In the genomic region with DNA sequence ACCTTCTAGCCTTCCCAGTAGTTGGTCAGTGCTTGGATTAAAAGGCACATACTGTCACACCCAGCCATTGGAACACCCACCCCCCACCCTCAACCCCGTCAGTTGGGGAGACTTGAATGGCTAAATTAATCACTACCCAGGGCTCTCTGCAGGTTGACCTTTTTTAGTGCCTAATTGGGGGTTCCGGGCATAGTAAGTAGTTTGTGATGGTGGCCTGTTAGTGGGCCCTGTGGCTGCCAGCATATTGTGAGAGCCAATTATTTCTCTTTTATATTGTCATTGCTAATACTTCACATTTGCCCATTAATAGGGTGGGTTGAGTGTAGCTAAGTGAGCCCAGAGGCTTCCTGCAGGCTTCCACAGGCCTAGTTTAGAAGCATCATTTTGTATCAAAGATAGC, we compare ENCODE assay signal across 10 mouse cellular contexts. TPM values are rescaled to one million over a fixed set of nuclear protein-coding genes. Genes with fewer than 3 reads are reported as not detected.
DNase-seq lines count a peak whose midpoint lies in the region; ATAC-seq and TF ChIP-seq lines count a peak whose summit lies in the region.
"Had no signal": no experiment of that assay in that cellular context is flagged by ENCODE, and none has a peak within 500 bp of the region (broad histone marks: within the 10 kb centered on the region; RNA-seq: fewer than 3 reads in every experiment).

No protein-coding gene starts in this region.

- no peak for TF ChIP-seq POLR2A in myocyte (IDR thresholded peaks at IDR 0.05; ENCODE audit: insufficient read length, low read depth)

- H3K4me1 ChIP-seq in kidney, embryonic 15.5 days, result peaks cover 23% of the 10 kb centered on the region
- H3K4me1 ChIP-seq in embryonic facial prominence, embryonic 14.5 days (ENCODE audit: control insufficient read depth, insufficient read depth, low read length), result peaks cover 27% of the 10 kb centered on the region
- H3K4me1 ChIP-seq in intestine, embryonic 16.5 days (ENCODE audit: control insufficient read depth, insufficient read depth, low read length), result peaks cover 24% of the 10 kb centered on the region

- H3K79me2 ChIP-seq in myocyte (ENCODE audit: control insufficient read depth, insufficient read depth), result peaks cover 65% of the 10 kb centered on the region

- H3K27me3 ChIP-seq in kidney, embryonic 15.5 days, result no peaks in the 10 kb centered on the region
- H3K27me3 ChIP-seq in embryonic facial prominence, embryonic 14.5 days (replicated peaks; ENCODE audit: control insufficient read depth, insufficient read depth, low read length), result no peaks in the 10 kb centered on the region
- no peaks in the 10 kb centered on the region for H3K27me3 ChIP-seq in intestine, embryonic 16.5 days (replicated peaks; ENCODE audit: control insufficient read depth, insufficient read depth, low read length)
- H3K27me3 ChIP-seq in myocyte (ENCODE audit: control insufficient read depth, insufficient read depth, insufficient read length), result no peaks in the 10 kb centered on the region

- H3K4me3 ChIP-seq in kidney, embryonic 15.5 days (replicated peaks), result peak overlapping the region; percentile 90
- peak overlapping the region; percentile 97 for H3K4me3 ChIP-seq in embryonic facial prominence, embryonic 14.5 days (ENCODE audit: low read depth, low read length)
- H3K4me3 ChIP-seq in intestine, embryonic 16.5 days (ENCODE audit: low read length), result peak overlapping the region; percentile 10; the same call in 1 of the 2 replicates
- peak overlapping the region; percentile 74 for H3K4me3 ChIP-seq in myocyte

- H3ac ChIP-seq in myocyte (ENCODE audit: control insufficient read depth, insufficient read length), result no peak overlapping the region

- H3K9ac ChIP-seq in kidney, embryonic 15.5 days, result no peak overlapping the region
- H3K9ac ChIP-seq in embryonic facial prominence, embryonic 14.5 days (ENCODE audit: low read depth, low read length), result peak overlapping the region; percentile 42; the same call in 1 of the 2 replicates
- H3K9ac ChIP-seq in intestine, embryonic 16.5 days (ENCODE audit: low read depth, low read length), result no peak overlapping the region

- no peak overlapping the region for H3K27ac ChIP-seq in kidney, embryonic 15.5 days
- no peak overlapping the region for H3K27ac ChIP-seq in embryonic facial prominence, embryonic 14.5 days (replicated peaks; ENCODE audit: low read depth, low read length)
- H3K27ac ChIP-seq in intestine, embryonic 16.5 days (ENCODE audit: low read length), result no peak overlapping the region

- H3K36me3 ChIP-seq in kidney, embryonic 15.5 days, result 0 out of 2 replicates have a peak, but pooled peaks cover 4% of the 10 kb centered on the region
- H3K36me3 ChIP-seq in embryonic facial prominence, embryonic 14.5 days (ENCODE audit: control insufficient read depth, insufficient read depth, low read length), result no peaks in the 10 kb centered on the region
- H3K36me3 ChIP-seq in intestine, embryonic 16.5 days (ENCODE audit: control insufficient read depth, insufficient read depth, low read length), result no peaks in the 10 kb centered on the region
- no peaks in the 10 kb centered on the region for H3K36me3 ChIP-seq in myocyte (ENCODE audit: control insufficient read depth, insufficient read depth)

- no peak for ATAC-seq in kidney, embryonic 15.5 days (replicated peaks; ENCODE audit: low FRiP score)
- ATAC-seq in embryonic facial prominence, embryonic 14.5 days (ENCODE audit: low read depth), result no peak
- no peak for ATAC-seq in intestine, embryonic 16.5 days

- WGBS in kidney, embryonic 15.5 days, result 36% methylated on average over 2 of the region's 2 CpGs
- WGBS in embryonic facial prominence, embryonic 14.5 days, result 38% methylated on average over 2 of the region's 2 CpGs
- WGBS in intestine, embryonic 16.5 days, result 48% methylated on average over 2 of the region's 2 CpGs

- H3K4me2 ChIP-seq in kidney, embryonic 15.5 days, result peak overlapping the region; percentile 68
- peak overlapping the region; percentile 88 for H3K4me2 ChIP-seq in embryonic facial prominence, embryonic 14.5 days (ENCODE audit: low read depth, low read length)
- H3K4me2 ChIP-seq in intestine, embryonic 16.5 days (ENCODE audit: low read depth, low read length), result peak overlapping the region; percentile 83
- H3K4me2 ChIP-seq in myocyte (ENCODE audit: low read depth), result peak overlapping the region; percentile 76

- peaks cover 4% of the 10 kb centered on the region; the same call in 1 of the 2 replicates for H3K9me3 ChIP-seq in kidney, embryonic 15.5 days (replicated peaks)
- no peaks in the 10 kb centered on the region for H3K9me3 ChIP-seq in embryonic facial prominence, embryonic 14.5 days (ENCODE audit: control insufficient read depth, low read length)
- no peaks in the 10 kb centered on the region for H3K9me3 ChIP-seq in intestine, embryonic 16.5 days (ENCODE audit: control insufficient read depth, low read length)

- no peak for DNase-seq in kidney, adult 9 months
- no peak for DNase-seq in embryonic facial prominence, embryonic 14.5 days (ENCODE audit: low spot score)
- DNase-seq in gastrocnemius, postnatal 25 days, result no peak
- no peak for DNase-seq in spleen, postnatal 14 days (ENCODE audit: low spot score in 2 of 2)
- no peak for DNase-seq in adrenal gland, postnatal 36 days
- DNase-seq: cerebellum, adult 9-11 months; kidney, postnatal 4 days had no signal

TF ChIP-seq in myocyte, 11 proteins besides CTCF, POLR2A, EP300 and RAD21:
- TF ChIP-seq SRF (IDR thresholded peaks at IDR 0.05; ENCODE audit: control insufficient read depth, insufficient read length, low read depth) (no peak), USF1 (IDR thresholded peaks at IDR 0.05; ENCODE audit: low read depth) (no peak), MAX (IDR thresholded peaks at IDR 0.05; ENCODE audit: low read depth) (no peak), E2F4 (IDR thresholded peaks at IDR 0.05; ENCODE audit: insufficient read depth) (no peak)

RNA-seq across cellular contexts. Expression of a gene that starts 2.3 kb away (rescaled TPM):
- 423 and 427 TPM in 2 replicates for polyA plus RNA-seq in kidney, embryonic 15.5 days (2015; fragmentation: Nextera tagmentation; extraction: Ambion mirVana)
- 434 and 478 TPM in 2 replicates for polyA plus RNA-seq in embryonic facial prominence, embryonic 14.5 days (2014; fragmentation: Nextera tagmentation; extraction: Ambion mirVana)
- 446 and 447 TPM in 2 replicates for polyA plus RNA-seq in intestine, embryonic 16.5 days (2015; fragmentation: Nextera tagmentation; extraction: Ambion mirVana)
- 234 TPM for polyA plus RNA-seq in myocyte (2012; fragmentation: generic; extraction: Trizol)
- total RNA-seq in gastrocnemius, postnatal 25 days (2021), result 100 to 1,000 TPM; 130 to 167 TPM
- total RNA-seq in adrenal gland, postnatal 36 days (2021), result 100 to 1,000 TPM; 356 to 430 TPM

Comparison
In these comparisons a context has a peak if more than half of its experiments do, and no peak if none do; other contexts are left out.
1. H3K4me3 ChIP-seq: peak in every context shown above with its lines; median percentile 97 in embryonic facial prominence, embryonic 14.5 days; 90 in kidney, embryonic 15.5 days; 74 in myocyte; 10 in intestine, embryonic 16.5 days.